Mouse (Mus musculus) urinary bladder, postnatal 14 days (tissue): ENCODE data around the gene Prkag2.

ENCODE experiments used
- DNase-seq: peaks from one replicate; pipeline ENCODE4 v3.0.0; 2021; ENCODE audit warnings: low spot score

Prkag2 gene

GRCm38 (mm10) chr5:24999351-24999750 is 101.1 kb downstream of the Prkag2 start:
- no peak for DNase-seq

- peak; percentile 59 for DNase-seq
Measured at GRCm38 (mm10) chr5:24995576-24996100, 104.8 kb downstream of the Prkag2 start.

- no peak for DNase-seq
Measured at GRCm38 (mm10) chr5:24993190-24993589, 107.3 kb downstream of the Prkag2 start.

- DNase-seq: no peak
Measured at GRCm38 (mm10) chr5:24991575-24991974, 108.9 kb downstream of the Prkag2 start.

- DNase-seq: no peak
Measured at GRCm38 (mm10) chr5:24990460-24990859, 110.0 kb downstream of the Prkag2 start.

GRCm38 (mm10) chr5:24989683-24990082 is 110.8 kb downstream of the Prkag2 start:
- no peak for DNase-seq

GRCm38 (mm10) chr5:24986956-24987355 is 113.5 kb downstream of the Prkag2 start:
- no peak for DNase-seq

GRCm38 (mm10) chr5:24986204-24986940 is 114.1 kb downstream of the Prkag2 start:
- DNase-seq: no peak

GRCm38 (mm10) chr5:24985434-24986176 is 114.8 kb downstream of the Prkag2 start:
- no peak for DNase-seq

GRCm38 (mm10) chr5:24984157-24984556 is 116.3 kb downstream of the Prkag2 start:
- no peak for DNase-seq

GRCm38 (mm10) chr5:24983539-24983938 is 116.9 kb downstream of the Prkag2 start:
- peak; percentile 49 for DNase-seq

- DNase-seq: no peak
Measured at GRCm38 (mm10) chr5:24982258-24982657, 118.2 kb downstream of the Prkag2 start.

GRCm38 (mm10) chr5:24981765-24982164 is 118.7 kb downstream of the Prkag2 start:
- no peak for DNase-seq

- DNase-seq: no peak
Measured at GRCm38 (mm10) chr5:24979968-24980345, 120.5 kb downstream of the Prkag2 start.

GRCm38 (mm10) chr5:24979312-24979967 is 121.0 kb downstream of the Prkag2 start:
- peak; percentile 17 for DNase-seq

- no peak for DNase-seq
Measured at GRCm38 (mm10) chr5:24976907-24977306, 123.5 kb downstream of the Prkag2 start.

GRCm38 (mm10) chr5:24976236-24976635 is 124.2 kb downstream of the Prkag2 start:
- peak; percentile 41 for DNase-seq

- no peak for DNase-seq
Measured at GRCm38 (mm10) chr5:24975100-24975499, 125.3 kb downstream of the Prkag2 start.

- DNase-seq: no peak
Measured at GRCm38 (mm10) chr5:24973672-24974225, 126.7 kb downstream of the Prkag2 start.

- peak; percentile 67 for DNase-seq
Measured at GRCm38 (mm10) chr5:24973228-24973627, 127.2 kb downstream of the Prkag2 start.

GRCm38 (mm10) chr5:24970552-24971275 is 129.7 kb downstream of the Prkag2 start:
- no peak for DNase-seq
